Mouse (Mus musculus) CH12.LX (cell line): Measurements from ENCODE around the gene Taz. TPM values are rescaled to one million over a fixed set of nuclear protein-coding genes. Genes with fewer than 3 reads are reported as not detected.

Source experiments
- DNase-seq: peaks from one replicate; pipeline ENCODE4 v3.0.0-alpha.2; 2013; ENCODE audit errors: extremely low read depth
- H3K27ac ChIP-seq: 2 replicates; pipeline ENCODE4 v1.5.1; 2012; ENCODE audit warnings: low read depth, mild to moderate bottlenecking, control low read depth, moderate library complexity; ENCODE audit not compliant: insufficient read depth
- H3K27me3 ChIP-seq: replicated peaks from 2 replicates; pipeline ENCODE3; 2012; ENCODE audit warnings: inconsistent platforms
- H3K36me3 ChIP-seq, 2 experiments: replicated peaks in 1 of 2; 2 replicates each; pipeline versions ENCODE3 to v1.6.1; 2012; ENCODE audit warnings: inconsistent platforms in 1 of 2, low read length in 1 of 2, mild to moderate bottlenecking in 1 of 2, mixed read lengths in 1 of 2, moderate library complexity in 1 of 2; ENCODE audit not compliant: control insufficient read depth in 1 of 2, insufficient read depth in 1 of 2
- H3K4me1 ChIP-seq, 2 experiments: 2 replicates each; pipeline ENCODE4 v1.6.1; 2012; ENCODE audit warnings: inconsistent platforms in 1 of 2, moderate library complexity in 1 of 2; ENCODE audit not compliant: insufficient read depth in 2 of 2, control insufficient read depth in 1 of 2
- H3K4me2 ChIP-seq: 2 replicates; pipeline ENCODE4 v1.6.1; 2012; ENCODE audit warnings: low read depth, mild to moderate bottlenecking, control low read depth; ENCODE audit not compliant: poor library complexity, insufficient read depth, severe bottlenecking
- H3K4me3 ChIP-seq, 3 experiments: fragments of 150-350 bp in 1 of 3; sonication (generic) in 1 of 3; replicated peaks in 1 of 3; 2 replicates each; pipeline versions ENCODE3 to v1.5.1; 2011 to 2012; ENCODE audit warnings: low read depth in 2 of 3, low read length in 2 of 3, mild to moderate bottlenecking in 2 of 3, moderate library complexity in 2 of 3, control low read depth in 1 of 3, improper control_type of control experiment in 1 of 3, inconsistent platforms in 1 of 3, mixed read lengths in 1 of 3; ENCODE audit not compliant: poor library complexity in 1 of 3
- H3K79me2 ChIP-seq: replicated peaks from 2 replicates; pipeline ENCODE4 v1.6.1; 2012; ENCODE audit warnings: mild to moderate bottlenecking, moderate library complexity; ENCODE audit not compliant: control insufficient read depth, poor library complexity, insufficient read depth, severe bottlenecking; ENCODE audit errors: extremely low read depth
- H3K9ac ChIP-seq: 2 replicates; pipeline ENCODE4 v1.6.1; 2012; ENCODE audit warnings: low read depth, mild to moderate bottlenecking, control low read depth, moderate library complexity; ENCODE audit not compliant: insufficient read depth
- H3K9me3 ChIP-seq: replicated peaks from 2 replicates; pipeline ENCODE3; 2012; ENCODE audit warnings: low read length, inconsistent platforms, mixed read lengths
- CHD1 ChIP-seq: IDR thresholded peaks from 2 replicates; pipeline ENCODE4 v1.6.1; 2012; ENCODE audit warnings: low read depth, low read length, improper control_type of control experiment, inconsistent platforms
- CHD2 ChIP-seq: IDR thresholded peaks from 2 replicates; pipeline ENCODE4 v1.6.1; 2011; ENCODE audit warnings: low read length, improper control_type of control experiment
- CTCF ChIP-seq, 2 experiments: IDR thresholded peaks in 1 of 2; conservative IDR thresholded peaks in 1 of 2; 2 replicates each; pipeline ENCODE4 v1.5.1; 2011 to 2012; ENCODE audit warnings: low read depth in 2 of 2, low read length in 2 of 2, improper control_type of control experiment in 1 of 2, inconsistent platforms in 1 of 2, mild to moderate bottlenecking in 1 of 2, moderate library complexity in 1 of 2
- ELF1 ChIP-seq: IDR thresholded peaks from 2 replicates; pipeline ENCODE4 v1.6.1; 2014; ENCODE audit warnings: low read depth, mild to moderate bottlenecking, inconsistent platforms, low read length, improper control_type of control experiment
- KAT2A ChIP-seq: IDR thresholded peaks from 2 replicates; pipeline ENCODE4 v1.6.1; 2012; ENCODE audit warnings: low read length, improper control_type of control experiment, inconsistent platforms; ENCODE audit not compliant: insufficient replicate concordance
- MAX ChIP-seq: IDR thresholded peaks from 2 replicates; pipeline ENCODE4 v1.6.1; 2011; ENCODE audit warnings: low read length, improper control_type of control experiment
- MEF2A ChIP-seq: IDR thresholded peaks from 2 replicates; pipeline ENCODE4 v1.6.1; 2014; ENCODE audit warnings: low read depth, mild to moderate bottlenecking, inconsistent platforms, low read length, improper control_type of control experiment, borderline replicate concordance
- MXI1 ChIP-seq: IDR thresholded peaks from 2 replicates; pipeline ENCODE4 v1.6.1; 2011; ENCODE audit warnings: mild to moderate bottlenecking, low read depth, low read length, improper control_type of control experiment
- MYC ChIP-seq: IDR thresholded peaks from 2 replicates; pipeline ENCODE4 v1.6.1; 2011; ENCODE audit warnings: low read depth, mild to moderate bottlenecking, improper control_type of control experiment, low read length
- POLR2A ChIP-seq: IDR thresholded peaks from 2 replicates; pipeline ENCODE4 v1.6.1; 2011; ENCODE audit warnings: low read depth, mild to moderate bottlenecking, improper control_type of control experiment, low read length
- POLR2AphosphoS2 ChIP-seq: IDR thresholded peaks from 2 replicates; pipeline ENCODE4 v1.6.1; 2011; ENCODE audit warnings: low read depth, low read length, improper control_type of control experiment
- RCOR1 ChIP-seq: conservative IDR thresholded peaks from 2 replicates; pipeline ENCODE4 v1.6.1; 2012; ENCODE audit warnings: low read depth, mild to moderate bottlenecking, inconsistent platforms, low read length, improper control_type of control experiment
- SIN3A ChIP-seq: IDR thresholded peaks from 2 replicates; pipeline ENCODE4 v1.6.1; 2012; ENCODE audit warnings: low read length, improper control_type of control experiment, inconsistent platforms
- TBP ChIP-seq: conservative IDR thresholded peaks from 2 replicates; pipeline ENCODE4 v1.6.1; 2011; ENCODE audit warnings: low read depth, low read length, improper control_type of control experiment
- TCF12 ChIP-seq: IDR thresholded peaks from 2 replicates; pipeline ENCODE4 v1.6.1; 2014; ENCODE audit warnings: low read depth, mild to moderate bottlenecking, inconsistent platforms, low read length, improper control_type of control experiment
- USF2 ChIP-seq: conservative IDR thresholded peaks from 2 replicates; pipeline ENCODE4 v1.6.1; 2011; ENCODE audit warnings: low read depth, low read length, improper control_type of control experiment
- ZC3H11A ChIP-seq: IDR thresholded peaks from 2 replicates; pipeline ENCODE4 v1.6.1; 2012; ENCODE audit warnings: low read depth, mild to moderate bottlenecking, inconsistent platforms, low read length, improper control_type of control experiment
- ZKSCAN1 ChIP-seq: IDR thresholded peaks from 2 replicates; pipeline ENCODE4 v1.6.1; 2012; ENCODE audit warnings: low read depth, inconsistent platforms, low read length, improper control_type of control experiment, borderline replicate concordance
- ZMIZ1 ChIP-seq: IDR thresholded peaks from 2 replicates; pipeline ENCODE4 v1.6.1; 2012; ENCODE audit warnings: low read depth, mild to moderate bottlenecking, inconsistent platforms, low read length, improper control_type of control experiment
- dilution Hi-C: fragments of 300-500 bp; cut with MboI; formaldehyde crosslinking; loops from 2 replicates; pipeline ENCODE4 v1.14.3; 2020; ENCODE audit warnings: low sequenced_read_pairs; ENCODE audit not compliant: extremely low pct_unique_long_range_greater_than_20kb, extremely low pct_ligation_motif_present
- in situ Hi-C: fragments of 300-500 bp; cut with MboI; formaldehyde crosslinking; loops from 3 replicates; pipeline ENCODE4 v1.14.3; 2019; ENCODE audit warnings: low sequenced_read_pairs, low pct_ligation_motif_present, low pct_unique_long_range_greater_than_20kb, mixed read lengths
- polyA plus RNA-seq: library from polyadenylated mRNA; unstranded; fragments of >175 nt; gene quantifications from 2 replicates; pipeline ENCODE4 v1.2.1, GENCODE M21; 2012; ENCODE audit warnings: low read depth; ENCODE audit not compliant: insufficient read length
- total RNA-seq, 2 experiments: library from RNA; depleted of rRNA; stranded (reverse); fragments of 300-350 nt in 1 of 2; fragments of >200 nt in 1 of 2; gene quantifications; 2 replicates each; pipeline ENCODE4 v1.2.3; 2012 to 2014

Gene Taz
- total and polyA plus RNA-seq, 3 experiments: 25.6 to 40.4 (median 29.2) TPM

DNA sequence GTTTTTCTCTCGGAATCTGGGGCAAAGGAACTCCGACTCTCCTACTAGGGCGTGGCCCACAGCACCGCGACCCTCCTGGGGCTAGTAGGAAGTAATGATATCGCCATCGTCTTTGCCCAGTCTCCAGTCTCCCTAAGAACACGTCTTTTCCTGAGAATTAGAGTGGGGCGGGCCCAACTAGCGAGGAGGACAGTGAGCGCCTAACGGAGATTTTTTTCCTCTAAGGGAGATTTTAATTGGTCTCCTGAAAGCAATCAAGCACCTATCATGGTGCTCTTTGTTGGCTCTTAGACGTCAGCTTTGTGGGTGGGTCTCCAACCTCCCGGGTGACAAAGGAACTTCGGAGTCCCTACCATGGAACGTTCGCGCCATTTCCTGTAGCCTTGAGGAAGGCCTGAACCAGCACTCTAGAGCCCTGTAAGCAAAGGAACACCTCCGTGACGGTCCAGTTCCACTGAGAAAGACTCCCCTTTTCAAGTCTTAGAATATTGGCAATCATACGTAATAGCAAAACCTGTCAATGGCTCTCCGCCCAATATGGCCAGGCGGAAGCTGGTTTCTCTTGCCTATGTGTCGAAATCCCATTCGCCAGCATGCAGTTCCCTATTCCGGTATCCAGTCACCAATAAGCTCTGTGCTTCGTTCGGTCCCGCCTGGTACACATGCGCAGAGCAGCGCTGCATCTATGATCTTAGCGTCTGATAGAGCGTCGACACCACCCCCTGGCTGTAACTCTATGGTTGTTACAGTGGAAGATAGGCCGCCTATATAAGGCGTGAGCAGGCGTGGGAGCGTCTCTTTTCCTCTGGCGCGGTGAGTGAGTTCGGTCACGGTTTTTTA, 11.4 kb upstream of the Taz start, which contains the start of gene Rpl10 (continued):
- TF ChIP-seq CHD1: no peak
- no peak for TF ChIP-seq CHD2
- TF ChIP-seq ELF1: peak; percentile 93
- peak; percentile 98 for TF ChIP-seq TBP
- peak; percentile 35 for TF ChIP-seq SIN3A
- TF ChIP-seq RCOR1: no peak
- TF ChIP-seq KAT2A: peak; percentile 80
- TF ChIP-seq CTCF (conservative IDR thresholded peaks at IDR 0.05 in 1 of 2, IDR thresholded peaks at IDR 0.05 in 1 of 2; ENCODE audit: low read depth in 2 of 2, low read length in 2 of 2): no peak
- no peak for TF ChIP-seq ZKSCAN1

DNA sequence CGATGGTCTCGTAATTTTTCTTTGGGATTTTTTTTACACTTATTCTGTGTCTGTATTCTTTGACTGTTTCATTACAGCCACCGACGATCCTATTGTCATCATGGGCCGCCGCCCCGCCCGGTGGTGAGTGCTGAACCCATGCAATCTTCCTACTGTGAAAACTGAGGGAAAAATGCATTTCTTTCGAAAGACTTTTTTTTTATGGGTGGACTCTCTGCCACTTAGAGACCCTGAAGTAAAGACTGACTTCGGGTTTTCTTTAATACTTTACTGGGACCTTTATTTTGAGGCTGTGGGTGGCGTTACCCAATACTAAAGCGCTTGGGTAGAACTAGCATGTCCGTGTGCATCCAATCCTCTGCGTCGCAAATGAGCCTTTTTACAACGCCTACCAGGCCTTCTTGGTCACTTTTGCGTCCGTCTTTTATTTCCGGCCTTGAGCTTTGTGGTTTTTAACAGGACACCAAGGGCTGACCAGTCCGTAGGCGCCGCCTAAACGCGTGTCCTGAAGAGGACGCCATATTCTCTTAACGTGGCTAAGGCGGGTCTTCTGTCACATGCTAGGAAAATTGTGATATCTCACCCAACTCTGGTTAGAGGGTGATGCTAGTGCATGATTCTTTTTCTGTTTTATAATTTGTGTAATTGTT, 10.7 kb upstream of the Taz start:
- H3K4me2 ChIP-seq: no peak overlapping the region

DNA sequence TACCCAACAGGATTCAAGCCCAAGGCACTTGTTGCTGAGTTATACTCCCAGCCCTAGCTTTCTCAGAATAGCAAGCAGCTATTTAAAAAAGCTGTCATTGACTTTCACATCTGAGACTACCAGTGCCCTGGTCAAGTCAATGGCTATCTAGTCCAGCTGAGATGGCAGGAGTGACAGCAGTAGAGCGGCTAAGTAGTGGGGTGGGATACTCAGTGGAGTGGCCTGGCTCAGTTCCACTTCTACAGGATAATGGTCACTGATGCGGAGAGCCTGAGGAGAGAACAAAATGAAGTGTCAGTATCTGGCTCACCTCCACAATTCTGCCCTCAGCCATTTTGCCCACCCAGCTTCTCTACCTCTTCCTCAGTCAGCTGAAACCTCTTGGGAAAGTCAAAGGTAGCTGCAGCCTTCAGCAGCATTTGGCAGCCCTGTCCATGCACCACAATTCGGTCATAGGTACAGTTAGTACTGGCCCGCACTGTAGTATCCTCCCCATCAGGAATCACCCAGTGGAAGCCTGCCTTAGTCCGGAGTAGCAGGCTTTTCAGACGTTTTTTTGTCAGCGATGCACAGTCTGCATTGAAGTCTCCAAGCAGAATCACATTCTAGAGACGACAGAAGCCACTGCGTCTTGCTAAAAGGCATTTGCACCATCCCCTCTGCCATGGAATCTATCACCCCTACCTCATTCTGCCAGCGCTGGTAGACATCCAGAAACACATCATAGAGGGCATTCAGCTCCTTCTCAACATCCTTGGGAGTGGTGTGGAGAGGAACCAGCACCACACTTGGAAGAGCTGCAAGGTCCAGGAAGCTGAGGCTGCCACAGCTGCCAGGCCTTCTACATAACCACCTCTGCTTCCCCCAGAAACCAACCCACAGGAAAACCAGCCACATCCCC, 8.0 kb upstream of the Taz start:
- Histone ChIP-seq H3K4me3 (no peak overlapping the region), H3K79me2 (peaks cover 16% of the 10 kb centered on the region), H3K9me3 (no peaks in the 10 kb centered on the region), H3K9ac (no peak overlapping the region), H3K4me2 (0 out of 2 replicates have a peak overlapping the region, but pooled peaks have one; percentile 24), H3K4me1 (peaks cover 0 to 14% of the 10 kb centered on the region in 2 experiments; a peak in 2 of 4 replicates), H3K27ac (peak overlapping the region; percentile 29; the same call in 1 of the 2 replicates), H3K27me3 (no peaks in the 10 kb centered on the region), H3K36me3 (peaks cover 14 to 19% of the 10 kb centered on the region in 2 experiments)
- dilution Hi-C loops: no loop called here
- TF ChIP-seq MXI1 (no peak), POLR2A (peak; percentile 63), POLR2AphosphoS2 (peak; percentile 100), MAX (no peak), USF2 (no peak), MEF2A (no peak), CHD2 (peak; percentile 65; the same call in 1 of the 2 replicates)
- in situ Hi-C loops: no loop called here
- no peak for DNase-seq

More for the DNA sequence above, 10.7 kb upstream of the Taz start:
- H3K4me1 ChIP-seq: peaks cover 0 to 14% of the 10 kb centered on the region in 2 experiments; a peak in 2 of 4 replicates
- dilution Hi-C loops: no loop called here
- peaks cover 16% of the 10 kb centered on the region for H3K79me2 ChIP-seq
- peak overlapping the region; percentile 66 to 91 (median 88) for H3K4me3 ChIP-seq
- no peaks in the 10 kb centered on the region for H3K27me3 ChIP-seq
- H3K9ac ChIP-seq: peak overlapping the region; percentile 96
- no peaks in the 10 kb centered on the region for H3K9me3 ChIP-seq
- peaks cover 14 to 19% of the 10 kb centered on the region in 2 experiments for H3K36me3 ChIP-seq
- no peak overlapping the region; the same call in 1 of the 2 replicates for H3K27ac ChIP-seq
- DNase-seq: peak; percentile 52
- TF ChIP-seq POLR2A (peak; percentile 1; the same call in 1 of the 2 replicates), TCF12 (no peak), MAX (peak; percentile 45; the same call in 1 of the 2 replicates), POLR2AphosphoS2 (peak; percentile 20; the same call in 1 of the 2 replicates), ZC3H11A (no peak), ZMIZ1 (no peak), CHD1 (peak; percentile 64; the same call in 1 of the 2 replicates), MYC (peak; percentile 86; the same call in 1 of the 2 replicates)
- in situ Hi-C loops: no loop called here
